In genomic region chr15:28461091-28461778, GRCm38 (mm10) we compare ENCODE assay signal across 8 mouse cellular contexts.
DNase-seq lines count a peak whose midpoint lies in the region; ATAC-seq lines count a peak whose summit lies in the region.
"Not testable (repeated sequence)": the region's sequence is repeated elsewhere in the genome, so short reads cannot be mapped to it uniquely, and the experiment has no call there.

No protein-coding gene starts in this region.

- H3K4me2 ChIP-seq in forebrain, embryonic 14.5 days (ENCODE audit: low read length); forebrain, embryonic 16.5 days (ENCODE audit: low read length): not testable (repeated sequence)

- H3K4me1 ChIP-seq in forebrain, embryonic 14.5 days (ENCODE audit: control insufficient read depth, insufficient read depth, low read length); forebrain, embryonic 16.5 days (replicated peaks; ENCODE audit: control insufficient read depth, insufficient read depth, low read length): not testable (repeated sequence)

- H3K9me3 ChIP-seq in forebrain, embryonic 14.5 days (replicated peaks; ENCODE audit: control insufficient read depth, low read length); forebrain, embryonic 16.5 days (ENCODE audit: control insufficient read depth, low read length): not testable (repeated sequence)

- DNase-seq in brain, adult 2 months (ENCODE audit: low read depth, low spot score): peak; percentile 70
- peak; percentile 7 to 8 for DNase-seq in cerebellum, adult 18-20 months
- DNase-seq in cerebellum, adult 9-10 months: peak; percentile 32
- DNase-seq in cerebellum, postnatal 10 days: peak; percentile 21 to 50
- DNase-seq in cerebellum, postnatal 25 days: peak; percentile 25 to 31
- peak; percentile 33 for DNase-seq in forebrain, embryonic 14.5 days (ENCODE audit: low spot score)

- not testable (repeated sequence) for H3K27ac ChIP-seq in forebrain, embryonic 14.5 days (ENCODE audit: low read depth, low read length); forebrain, embryonic 16.5 days (ENCODE audit: low read length)

- H3K27me3 ChIP-seq in forebrain, embryonic 14.5 days (replicated peaks; ENCODE audit: control insufficient read depth, insufficient read depth, low read length); forebrain, embryonic 16.5 days (replicated peaks; ENCODE audit: control insufficient read depth, insufficient read depth, low read length): not testable (repeated sequence)

- not testable (repeated sequence) for H3K36me3 ChIP-seq in forebrain, embryonic 14.5 days (ENCODE audit: control insufficient read depth, insufficient read depth, low read length); forebrain, embryonic 16.5 days (ENCODE audit: control insufficient read depth, insufficient read depth)

- not testable (repeated sequence) for H3K4me3 ChIP-seq in forebrain, embryonic 14.5 days (ENCODE audit: low read depth, low read length); forebrain, embryonic 16.5 days (replicated peaks; ENCODE audit: low read length)

- 96% methylated on average over 2 of the region's 2 CpGs for WGBS in forebrain, embryonic 14.5 days
- WGBS in forebrain, embryonic 16.5 days: 64% methylated on average over 2 of the region's 2 CpGs

- peak; percentile 73 for ATAC-seq in cerebellum, adult (ENCODE audit: insufficient number of reproducible peaks, low FRiP score, low TSS enrichment)
- peak; percentile 50; the same call in 1 of the 2 replicates for ATAC-seq in forebrain, embryonic 14.5 days
- ATAC-seq in forebrain, embryonic 16.5 days: peak; percentile 81

- H3K9ac ChIP-seq in forebrain, embryonic 14.5 days (ENCODE audit: low read length); forebrain, embryonic 16.5 days (replicated peaks; ENCODE audit: low read depth, low read length): not testable (repeated sequence)

Comparison
In these comparisons a context has a peak if more than half of its experiments do, and no peak if none do; other contexts are left out.
1. DNase-seq: peak in every context shown above with its lines; median percentile 70 in brain, adult 2 months; 36 in cerebellum, postnatal 10 days; 33 in forebrain, embryonic 14.5 days; 32 in cerebellum, adult 9-10 months; 28 in cerebellum, postnatal 25 days; 8 in cerebellum, adult 18-20 months.